Mouse (Mus musculus): ENCODE measurements around the gene Golga3. TPM values are rescaled to one million over a fixed set of nuclear protein-coding genes. Genes with fewer than 3 reads are reported as not detected.

Gene Golga3
- total RNA-seq (2014; fragmentation: Nextera tagmentation) (21.3 and 25.1 TPM in 2 replicates), total RNA-seq (2017) (20.7 and 27.3 TPM in 2 replicates), polyA plus RNA-seq (2012) (2.8 and 4.2 TPM in 2 replicates)

DNA sequence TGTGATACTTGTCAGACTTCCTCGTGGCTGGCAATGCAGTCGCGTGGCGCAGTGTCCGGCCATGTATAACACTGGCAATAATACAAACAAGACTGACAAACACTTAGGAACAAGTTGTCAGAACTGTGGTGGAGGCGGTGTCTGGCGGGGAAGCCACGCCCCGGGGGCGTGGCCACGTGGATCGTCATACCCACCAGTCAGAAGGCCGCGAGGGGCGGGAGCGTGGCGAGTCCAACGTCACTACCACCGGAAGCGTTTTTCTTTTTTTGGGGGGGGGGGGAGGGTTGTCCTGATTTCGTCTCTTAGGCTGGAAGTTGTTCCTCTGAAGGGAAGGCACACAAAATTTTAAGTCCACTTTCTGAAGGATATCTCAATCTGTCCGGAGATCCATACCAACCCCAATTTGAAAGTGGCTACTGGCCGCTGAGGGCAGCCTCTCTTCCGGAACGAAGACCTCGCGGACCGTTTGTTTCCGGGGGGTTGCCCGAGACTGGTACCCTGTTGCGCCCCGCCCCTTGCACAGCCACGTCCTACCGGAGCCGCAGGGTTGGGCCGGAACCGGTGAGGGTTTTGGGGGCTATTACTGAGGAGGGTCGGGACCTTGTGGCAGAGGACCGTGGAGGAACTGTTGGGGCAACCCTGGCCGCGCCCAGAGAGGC, at the start of gene Golga3:
TSS of gene Golga3 (plus strand) at position 340 of the 659 bp plus-strand sequence.
- DNase-seq (ENCODE audit: low spot score), result peak; percentile 85
- peak within 1 kb of the TSS; percentile 91 for H3K4me3 ChIP-seq (ENCODE audit: low read depth, low read length)
- H3K4me1 ChIP-seq (ENCODE audit: insufficient read depth, low read depth, low read length), result peaks cover 29% of the 10 kb centered on the region
- no peaks in the 10 kb centered on the region for H3K27me3 ChIP-seq (ENCODE audit: insufficient read depth, low read length)
- no peaks in the 10 kb centered on the region for H3K9me3 ChIP-seq (replicated peaks)
- TF ChIP-seq CTCF (IDR thresholded peaks at IDR 0.05; ENCODE audit: low read depth, low read length) (no peak), POLR2AphosphoS5 (IDR thresholded peaks at IDR 0.05; ENCODE audit: insufficient replicate concordance, low read depth, low read length) (no peak), GATA1 (IDR thresholded peaks at IDR 0.05; ENCODE audit: borderline replicate concordance, low read length) (no peak), TAL1 (conservative IDR thresholded peaks at IDR 0.05; ENCODE audit: low read depth, low read length) (no peak), GATA2 (IDR thresholded peaks at IDR 0.05; ENCODE audit: borderline replicate concordance, low read depth, low read length) (no peak)
- H3K36me3 ChIP-seq (replicated peaks), result peaks cover 32% of the 10 kb centered on the region
- peak; percentile 97 for ATAC-seq (ENCODE audit: extremely low read depth, insufficient number of reproducible peaks, low FRiP score, poor library complexity, severe bottlenecking)

DNA sequence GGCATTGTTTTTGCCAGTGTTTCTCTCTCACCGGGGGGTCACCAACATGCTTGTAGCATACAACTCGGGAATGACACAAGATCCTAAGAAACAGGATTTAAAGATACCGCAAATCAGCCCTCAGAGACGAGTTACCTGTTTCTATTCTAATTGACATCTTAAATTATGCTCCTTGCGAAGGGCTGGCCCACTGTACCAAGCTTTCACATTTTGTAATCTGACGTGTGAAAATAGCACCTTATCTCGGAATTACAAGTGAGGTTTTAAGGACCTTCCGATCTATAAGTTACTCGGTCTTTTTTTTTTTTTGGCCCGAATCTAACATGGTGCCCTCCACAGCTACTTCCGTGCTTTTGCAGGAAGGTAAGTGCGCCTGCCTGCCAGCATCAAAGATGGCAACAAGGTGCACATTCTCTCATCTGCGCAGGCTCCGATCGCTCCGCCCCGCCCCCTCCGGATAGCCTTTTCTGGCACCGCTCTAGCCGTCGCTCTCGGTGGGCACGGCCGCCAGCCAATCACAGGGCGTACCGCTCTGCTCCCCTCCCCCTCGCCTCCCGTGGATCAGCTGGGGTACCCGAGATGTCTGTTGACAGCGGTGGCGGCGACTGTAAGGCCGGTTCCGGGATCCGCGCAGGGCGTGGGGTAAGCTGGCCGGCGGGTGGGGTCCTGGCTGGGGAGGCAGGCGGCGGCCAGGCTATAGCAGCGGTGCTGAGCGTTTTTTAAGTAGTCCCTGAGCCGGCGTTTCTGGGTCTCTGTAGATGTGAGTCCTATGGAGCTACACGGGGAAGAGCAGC, 41.0 kb upstream of the Golga3 start, which contains the start of gene Chfr:
TSS of gene Chfr (plus strand) at position 550 of the 794 bp plus-strand sequence.
- H3K4me1 ChIP-seq (ENCODE audit: insufficient read depth, low read depth, low read length), result peaks cover 17% of the 10 kb centered on the region
- peak; percentile 91 for DNase-seq (ENCODE audit: low spot score)

DNA sequence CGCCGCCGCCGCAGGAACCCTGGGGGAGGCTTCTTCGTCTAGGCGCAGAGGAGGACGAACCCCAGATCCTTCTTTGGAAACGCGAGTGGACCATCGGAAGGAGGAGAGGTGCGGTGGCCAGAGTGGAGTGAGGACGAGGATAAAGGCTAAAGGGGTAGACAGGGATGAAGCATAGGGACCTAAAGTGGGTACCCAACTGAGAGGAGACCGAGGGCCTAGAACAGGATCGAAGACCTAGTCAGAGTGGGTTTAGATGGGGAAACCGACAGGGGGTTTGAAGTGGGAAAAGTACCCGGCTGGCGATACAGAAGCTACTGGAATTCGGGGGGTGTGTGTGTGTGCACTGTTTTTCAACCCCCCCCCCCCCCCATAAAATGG, 40.4 kb upstream of the Golga3 start:
- Histone ChIP-seq H3K4me1 (ENCODE audit: insufficient read depth, low read depth, low read length) (peaks cover 17% of the 10 kb centered on the region), H3K36me3 (replicated peaks) (peaks cover 33% of the 10 kb centered on the region), H3K4me3 (ENCODE audit: low read depth, low read length) (peak overlapping the region; percentile 81), H3K27me3 (ENCODE audit: insufficient read depth, low read length) (no peaks in the 10 kb centered on the region), H3K9me3 (replicated peaks) (peaks cover 22% of the 10 kb centered on the region)
- ATAC-seq (ENCODE audit: extremely low read depth, insufficient number of reproducible peaks, low FRiP score, poor library complexity, severe bottlenecking) (0 out of 2 replicates have a peak, but pooled peaks have one; percentile 1), DNase-seq (ENCODE audit: low spot score) (no peak)
- TF ChIP-seq GATA1 (IDR thresholded peaks at IDR 0.05; ENCODE audit: borderline replicate concordance, low read length), result no peak
- TF ChIP-seq CTCF (IDR thresholded peaks at IDR 0.05; ENCODE audit: low read depth, low read length), result no peak
- no peak for TF ChIP-seq TAL1 (conservative IDR thresholded peaks at IDR 0.05; ENCODE audit: low read depth, low read length)
- TF ChIP-seq POLR2AphosphoS5 (IDR thresholded peaks at IDR 0.05; ENCODE audit: insufficient replicate concordance, low read depth, low read length), result no peak
- TF ChIP-seq GATA2 (IDR thresholded peaks at IDR 0.05; ENCODE audit: borderline replicate concordance, low read depth, low read length), result no peak

More for the DNA sequence above, 41.0 kb upstream of the Golga3 start, which contains the start of gene Chfr:
- H3K27me3 ChIP-seq (ENCODE audit: insufficient read depth, low read length), result no peaks in the 10 kb centered on the region
- ATAC-seq (ENCODE audit: extremely low read depth, insufficient number of reproducible peaks, low FRiP score, poor library complexity, severe bottlenecking), result peak; percentile 98
- peak within 1 kb of the TSS; percentile 81 for H3K4me3 ChIP-seq (ENCODE audit: low read depth, low read length)
- H3K36me3 ChIP-seq (replicated peaks), result peaks cover 29% of the 10 kb centered on the region
- TF ChIP-seq GATA2 (IDR thresholded peaks at IDR 0.05; ENCODE audit: borderline replicate concordance, low read depth, low read length) (no peak), GATA1 (IDR thresholded peaks at IDR 0.05; ENCODE audit: borderline replicate concordance, low read length) (no peak), TAL1 (conservative IDR thresholded peaks at IDR 0.05; ENCODE audit: low read depth, low read length) (no peak), POLR2AphosphoS5 (IDR thresholded peaks at IDR 0.05; ENCODE audit: insufficient replicate concordance, low read depth, low read length) (no peak), CTCF (IDR thresholded peaks at IDR 0.05; ENCODE audit: low read depth, low read length) (no peak)
- peaks cover 24% of the 10 kb centered on the region for H3K9me3 ChIP-seq (replicated peaks)

DNA sequence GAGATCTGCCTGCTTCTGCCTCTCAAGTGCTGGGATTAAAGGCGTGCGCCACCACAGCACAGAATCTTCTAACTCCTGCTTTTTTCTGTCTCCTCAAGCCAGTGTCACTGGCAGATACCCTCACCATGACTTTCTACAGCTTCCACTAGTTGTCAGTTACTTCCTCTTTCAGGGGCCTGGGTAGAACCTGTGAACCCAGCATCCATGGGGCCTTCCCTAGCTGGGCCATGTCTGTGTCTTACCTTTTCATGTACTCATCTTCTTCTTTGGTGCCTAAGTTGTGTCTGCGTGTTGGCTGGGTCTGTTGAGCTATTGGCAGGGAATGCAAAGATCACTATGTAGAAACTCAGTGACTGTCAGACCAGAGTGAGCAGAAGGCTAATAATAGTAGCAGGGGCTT, 38.7 kb upstream of the Golga3 start:
- Histone ChIP-seq H3K4me1 (ENCODE audit: insufficient read depth, low read depth, low read length) (peaks cover 22% of the 10 kb centered on the region), H3K4me3 (ENCODE audit: low read depth, low read length) (no peak overlapping the region), H3K9me3 (replicated peaks) (peaks cover 16% of the 10 kb centered on the region), H3K36me3 (replicated peaks) (peaks cover 48% of the 10 kb centered on the region), H3K27me3 (ENCODE audit: insufficient read depth, low read length) (no peaks in the 10 kb centered on the region)
- ATAC-seq (ENCODE audit: extremely low read depth, insufficient number of reproducible peaks, low FRiP score, poor library complexity, severe bottlenecking) (no peak), DNase-seq (ENCODE audit: low spot score) (no peak)
- no peak for TF ChIP-seq GATA1 (IDR thresholded peaks at IDR 0.05; ENCODE audit: borderline replicate concordance, low read length)
- no peak for TF ChIP-seq CTCF (IDR thresholded peaks at IDR 0.05; ENCODE audit: low read depth, low read length)
- no peak for TF ChIP-seq TAL1 (conservative IDR thresholded peaks at IDR 0.05; ENCODE audit: low read depth, low read length)
- no peak for TF ChIP-seq POLR2AphosphoS5 (IDR thresholded peaks at IDR 0.05; ENCODE audit: insufficient replicate concordance, low read depth, low read length)
- TF ChIP-seq GATA2 (IDR thresholded peaks at IDR 0.05; ENCODE audit: borderline replicate concordance, low read depth, low read length), result no peak

DNA sequence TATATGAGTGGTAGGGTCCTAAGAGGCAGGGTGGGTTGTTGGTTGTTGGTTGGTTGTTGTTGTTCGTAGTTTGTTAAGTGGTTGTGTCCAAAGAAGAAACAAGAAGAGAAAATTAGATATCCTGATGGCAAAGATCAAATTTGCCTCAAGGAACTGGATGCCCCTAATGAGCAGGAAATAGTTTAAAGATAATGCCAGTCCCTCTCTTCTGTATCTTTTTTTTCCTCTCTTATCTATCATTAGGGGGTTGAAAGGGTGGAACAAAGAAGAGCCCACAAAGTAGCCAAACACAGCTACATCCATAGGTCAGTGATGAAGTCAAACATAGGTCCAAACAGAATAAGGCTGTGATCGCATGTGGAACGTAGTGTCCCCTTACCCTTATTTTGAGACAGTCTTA, 37.2 kb upstream of the Golga3 start:
- Histone ChIP-seq H3K36me3 (replicated peaks) (peaks cover 60% of the 10 kb centered on the region), H3K4me1 (ENCODE audit: insufficient read depth, low read depth, low read length) (peaks cover 22% of the 10 kb centered on the region), H3K4me3 (ENCODE audit: low read depth, low read length) (no peak overlapping the region), H3K27me3 (ENCODE audit: insufficient read depth, low read length) (no peaks in the 10 kb centered on the region), H3K9me3 (replicated peaks) (peaks cover 5% of the 10 kb centered on the region)
- ATAC-seq (ENCODE audit: extremely low read depth, insufficient number of reproducible peaks, low FRiP score, poor library complexity, severe bottlenecking) (no peak), DNase-seq (ENCODE audit: low spot score) (no peak)
- no peak for TF ChIP-seq GATA1 (IDR thresholded peaks at IDR 0.05; ENCODE audit: borderline replicate concordance, low read length)
- TF ChIP-seq TAL1 (conservative IDR thresholded peaks at IDR 0.05; ENCODE audit: low read depth, low read length), result no peak
- no peak for TF ChIP-seq GATA2 (IDR thresholded peaks at IDR 0.05; ENCODE audit: borderline replicate concordance, low read depth, low read length)
- TF ChIP-seq CTCF (IDR thresholded peaks at IDR 0.05; ENCODE audit: low read depth, low read length), result no peak
- TF ChIP-seq POLR2AphosphoS5 (IDR thresholded peaks at IDR 0.05; ENCODE audit: insufficient replicate concordance, low read depth, low read length), result no peak

DNA sequence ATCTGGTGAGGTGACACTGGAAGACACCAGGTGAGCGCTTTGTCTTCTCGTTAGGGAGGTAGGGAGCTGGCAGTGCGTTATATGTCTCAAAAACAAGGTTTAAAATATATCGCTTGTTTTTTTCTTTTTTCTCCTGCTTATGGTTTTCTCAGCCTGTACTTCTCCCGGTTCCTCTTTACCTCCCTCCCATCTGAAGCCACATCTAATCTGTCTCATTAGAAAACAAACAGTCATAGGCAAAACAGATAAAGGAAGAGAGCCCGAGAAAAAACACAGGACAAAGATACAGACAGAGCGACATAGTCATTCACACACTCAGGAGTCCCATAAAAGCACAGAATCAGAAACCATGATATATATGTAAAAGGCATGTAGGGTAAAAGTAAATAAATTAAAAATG, 36.1 kb upstream of the Golga3 start:
- peaks cover 70% of the 10 kb centered on the region for H3K36me3 ChIP-seq (replicated peaks)

More for the DNA sequence above, 36.1 kb upstream of the Golga3 start:
- no peak overlapping the region for H3K4me3 ChIP-seq (ENCODE audit: low read depth, low read length)
- DNase-seq (ENCODE audit: low spot score) (no peak), ATAC-seq (ENCODE audit: extremely low read depth, insufficient number of reproducible peaks, low FRiP score, poor library complexity, severe bottlenecking) (no peak)
- TF ChIP-seq GATA1 (IDR thresholded peaks at IDR 0.05; ENCODE audit: borderline replicate concordance, low read length) (no peak), POLR2AphosphoS5 (IDR thresholded peaks at IDR 0.05; ENCODE audit: insufficient replicate concordance, low read depth, low read length) (no peak), GATA2 (IDR thresholded peaks at IDR 0.05; ENCODE audit: borderline replicate concordance, low read depth, low read length) (no peak), CTCF (IDR thresholded peaks at IDR 0.05; ENCODE audit: low read depth, low read length) (no peak), TAL1 (conservative IDR thresholded peaks at IDR 0.05; ENCODE audit: low read depth, low read length) (no peak)
- peaks cover 20% of the 10 kb centered on the region for H3K4me1 ChIP-seq (ENCODE audit: insufficient read depth, low read depth, low read length)
- no peaks in the 10 kb centered on the region for H3K27me3 ChIP-seq (ENCODE audit: insufficient read depth, low read length)
- no peaks in the 10 kb centered on the region for H3K9me3 ChIP-seq (replicated peaks)

All from G1E (cell line).